Mouse (Mus musculus) adipose tissue, adult 10 weeks (tissue): ENCODE results near the gene Cops6. TPM values are rescaled to one million over a fixed set of nuclear protein-coding genes. Genes with fewer than 3 reads are reported as not detected.

Experiments
- polyA plus RNA-seq: library from polyadenylated mRNA; stranded (reverse); fragments of 350-450 nt; fragmentation: Illumina TruSeq; extraction: RNeasy Lipid Tissue Mini Kit (QIAGEN cat#74804); gene quantifications from one replicate; pipeline ENCODE4 v1.2.3, GENCODE M21; 2014; ENCODE audit warnings: low read depth, low replicate concordance

Gene Cops6
- 124 TPM for polyA plus RNA-seq

GRCm38 (mm10) chr5:138160842-138161665 is at the start of gene Cops6:
TSS of gene Cops6 (plus strand) at chr5:138161071.

DNA sequence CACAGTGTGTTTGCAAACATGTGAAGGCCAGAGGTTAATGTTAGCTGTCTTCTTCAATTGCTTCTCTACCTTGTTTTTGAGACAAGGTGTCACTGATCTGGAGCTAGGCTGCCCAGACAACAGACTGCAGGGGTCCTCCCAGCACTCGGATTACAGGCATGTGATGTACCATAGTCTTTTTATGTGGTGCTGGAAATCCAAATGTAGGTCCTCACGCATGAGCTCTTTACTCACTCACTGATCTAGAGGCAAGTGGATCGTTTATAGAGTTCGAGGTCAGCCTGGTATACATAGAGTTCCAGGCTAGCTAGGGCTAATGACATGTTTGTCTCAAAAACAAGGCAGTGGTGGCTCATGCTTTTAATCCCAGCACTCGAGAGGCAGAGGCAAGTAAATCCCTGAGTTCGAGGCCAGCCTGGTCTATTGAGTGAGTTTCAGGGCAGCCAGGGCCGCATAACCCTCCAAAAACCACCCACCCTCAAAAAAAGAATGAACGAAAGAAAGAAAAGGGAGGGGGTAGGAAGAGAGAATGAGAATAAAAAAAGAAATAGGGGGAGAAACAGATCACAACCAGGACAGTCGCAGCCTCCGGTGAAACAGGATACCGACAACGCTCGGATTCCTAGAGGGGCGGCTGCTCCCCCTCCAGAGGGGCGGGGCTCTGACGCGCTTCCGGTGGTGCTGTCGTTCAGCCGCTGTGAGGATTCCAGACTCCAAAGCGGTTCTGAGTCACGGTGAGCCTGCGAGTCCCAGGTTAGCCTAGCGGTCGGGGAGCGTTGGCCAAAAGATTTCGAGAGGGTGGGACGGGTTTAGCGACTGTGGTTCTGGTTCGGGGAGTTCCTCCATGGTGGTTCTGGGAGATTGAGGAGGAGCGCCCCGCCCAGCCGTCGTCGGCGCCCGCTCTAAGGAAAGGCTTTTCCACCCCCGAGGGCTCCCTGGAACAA is 44.3 kb upstream of the Cops6 start, which contains the start of gene Zscan21:
Gene Zscan21 (plus strand): TSS at position 649 of the 944 bp plus-strand sequence.

DNA sequence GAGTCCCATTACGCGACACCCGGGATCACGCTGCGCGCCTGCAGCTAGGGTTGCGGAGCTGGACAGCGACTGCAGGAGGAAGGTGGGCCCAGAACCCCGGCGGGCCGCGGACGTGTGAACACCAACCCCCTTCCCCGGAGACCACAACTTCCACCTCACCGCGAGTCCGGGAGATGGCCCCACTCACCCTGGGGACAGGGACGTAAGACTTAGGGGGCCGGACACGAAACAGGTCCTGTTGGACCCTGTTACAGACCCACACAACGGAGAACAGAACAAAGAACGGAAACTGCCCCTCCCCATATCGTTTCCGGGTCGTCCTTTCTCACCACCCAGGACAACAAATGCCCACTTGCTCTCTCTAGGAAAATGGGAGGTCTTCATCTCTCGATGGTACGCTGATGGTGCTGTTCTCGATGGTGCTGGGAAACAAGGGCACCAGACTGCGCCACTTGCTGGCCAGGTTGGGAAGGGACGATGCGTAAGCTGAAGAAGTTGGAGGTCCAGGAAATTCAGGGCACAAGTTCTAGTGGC is 5.4 kb upstream of the Cops6 start, which contains the start of gene Zfp113:
Gene Zfp113 (minus strand): TSS at position 302 of the 534 bp plus-strand sequence.

DNA sequence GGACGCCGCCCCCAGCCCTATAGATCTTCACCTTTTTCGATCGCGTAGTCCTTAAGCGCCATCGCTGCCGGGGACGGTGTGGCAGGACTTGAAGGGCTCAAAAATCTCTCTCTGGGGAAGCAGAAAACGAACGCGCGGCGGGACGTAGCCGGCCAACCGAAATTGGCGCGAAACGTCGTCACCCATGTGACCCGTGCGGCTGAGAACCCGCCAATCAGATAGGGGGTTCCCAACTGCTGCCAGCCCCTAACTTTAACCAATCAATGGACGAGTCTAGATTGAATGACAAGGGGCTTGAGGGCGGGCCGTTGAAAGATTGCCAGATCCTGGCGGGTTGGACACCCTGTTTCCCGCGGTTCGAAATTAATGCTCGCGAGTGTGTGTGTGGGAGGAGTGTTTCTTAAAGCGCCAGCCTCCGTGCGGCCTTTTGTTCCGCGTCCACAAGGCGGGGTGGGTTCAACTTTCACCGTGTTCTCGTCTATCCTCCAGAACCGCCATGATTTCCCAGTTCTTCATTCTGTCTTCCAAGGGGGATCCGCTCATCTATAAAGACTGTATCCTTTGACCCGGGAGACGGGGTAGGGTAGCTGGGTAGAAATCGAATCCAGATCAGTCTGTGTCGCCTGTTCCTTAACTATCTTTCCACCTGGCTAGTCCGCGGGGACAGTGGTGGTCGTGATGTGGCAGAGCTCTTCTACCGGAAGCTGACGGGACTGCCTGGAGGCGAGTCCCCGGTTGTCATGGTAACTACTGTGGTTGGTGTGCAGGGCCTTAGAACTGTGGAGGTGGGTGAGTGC is 11.0 kb downstream of the Cops6 start, which contains the start of the genes Ap4m1 and Mcm7:
Gene Ap4m1 (plus strand): TSS at position 308 of the 797 bp plus-strand sequence.
Gene Mcm7 (minus strand): TSS at position 728 of the 797 bp plus-strand sequence.

DNA sequence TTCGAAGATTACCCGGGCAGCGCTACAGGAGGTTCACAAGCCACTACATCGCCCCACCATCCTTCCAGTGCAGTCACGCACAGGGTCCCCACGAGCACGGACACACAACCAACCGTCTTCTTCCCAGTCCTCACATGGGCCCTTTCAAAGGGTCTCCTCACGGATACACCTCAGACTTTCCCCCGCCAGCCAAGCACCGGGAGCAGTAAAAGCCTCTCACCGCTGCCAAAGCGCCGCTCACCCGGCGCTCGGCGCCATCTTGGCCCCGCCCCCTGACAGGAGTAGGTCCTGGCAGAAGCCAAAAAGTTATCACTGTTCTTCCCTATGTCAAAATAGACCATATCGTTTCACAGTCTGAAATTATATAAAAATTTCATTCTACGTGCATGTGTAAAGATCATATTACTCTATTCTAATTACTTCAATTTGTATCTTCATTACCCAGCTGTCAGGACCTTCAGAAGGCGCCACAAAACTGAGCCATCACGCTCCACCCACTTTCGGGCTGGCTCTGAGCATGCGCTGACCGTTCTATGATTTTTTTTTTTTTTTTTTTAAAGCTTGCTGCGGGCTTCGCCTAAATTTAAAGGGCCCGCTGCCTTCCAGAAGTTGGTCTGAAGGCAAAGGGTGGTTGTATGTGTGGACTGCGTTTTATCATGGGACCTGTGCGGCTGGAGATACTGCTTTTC is 26.2 kb downstream of the Cops6 start, which contains the start of the genes Taf6 and Cnpy4:
Gene Taf6 (minus strand): TSS at position 502 of the 689 bp plus-strand sequence.
Gene Cnpy4 (plus strand): TSS at position 536 of the 689 bp plus-strand sequence.

GRCm38 (mm10) chr5:138193771-138194727 is 33.2 kb downstream of the Cops6 start, which contains the start of gene Mblac1:
TSS of gene Mblac1 (plus strand) at chr5:138194314.

Other genes starting within 250 kb of the Cops6 start
- 0.10 TPM for gene Cyp3a13, start 239.5 kb upstream of the Cops6 start, polyA plus RNA-seq
- 0.10 TPM for gene Gjc3, start 198.0 kb upstream of the Cops6 start, polyA plus RNA-seq
- 1.3 TPM for gene Azgp1, start 179.6 kb upstream of the Cops6 start, polyA plus RNA-seq
- not detected for gene Smok3a, start 139.8 kb upstream of the Cops6 start, polyA plus RNA-seq
- 0.36 TPM for gene Smok3b, start 139.6 kb upstream of the Cops6 start, polyA plus RNA-seq
- not detected for gene Smok3c, start 107.9 kb upstream of the Cops6 start, polyA plus RNA-seq
- gene Zkscan1, start 76.0 kb upstream of the Cops6 start, polyA plus RNA-seq, result 11.2 TPM
- gene Zscan21, start 44.2 kb upstream of the Cops6 start, polyA plus RNA-seq, result 19.0 TPM
- 6.9 TPM for gene Zfp113, start 5.3 kb upstream of the Cops6 start, polyA plus RNA-seq
- 26.6 TPM for gene Ap4m1, start 10.9 kb downstream of the Cops6 start, polyA plus RNA-seq
- 26.1 TPM for gene Mcm7, start 11.4 kb downstream of the Cops6 start, polyA plus RNA-seq
- 29.0 TPM for gene Taf6, start 26.4 kb downstream of the Cops6 start, polyA plus RNA-seq
- 20.6 TPM for gene Cnpy4, start 26.4 kb downstream of the Cops6 start, polyA plus RNA-seq
- gene Mblac1, start 33.2 kb downstream of the Cops6 start, polyA plus RNA-seq, result 5.7 TPM
- gene Nxpe5, start 64.8 kb downstream of the Cops6 start, polyA plus RNA-seq, result 22.5 TPM
- gene Lamtor4, start 94.4 kb downstream of the Cops6 start, polyA plus RNA-seq, result 169 TPM
- gene BC037034, start 103.0 kb downstream of the Cops6 start, polyA plus RNA-seq, result 57.0 TPM
- 36.2 TPM for gene Gal3st4, start 111.8 kb downstream of the Cops6 start, polyA plus RNA-seq
- gene Gm43720, start 118.9 kb downstream of the Cops6 start, polyA plus RNA-seq, result 1.8 TPM
- gene Gpc2, start 118.9 kb downstream of the Cops6 start, polyA plus RNA-seq, result 11.8 TPM
- 10.9 TPM for gene Stag3, start 119.2 kb downstream of the Cops6 start, polyA plus RNA-seq
- 0.30 TPM for gene Pvrig, start 180.9 kb downstream of the Cops6 start, polyA plus RNA-seq